Mouse (Mus musculus): ENCODE data around the gene Gm45062. TPM values are rescaled to one million over a fixed set of nuclear protein-coding genes. Genes with fewer than 3 reads are reported as not detected.

Gm45062 gene
- polyA plus RNA-seq, 1 experiment from 2014 or later = 4.2 TPM

GRCm38 (mm10) chr6:8390296-8390695 is 131.0 kb downstream of the Gm45062 start:
- WGBS = 88% methylated on average over 6 of the region's 6 CpGs

DNA sequence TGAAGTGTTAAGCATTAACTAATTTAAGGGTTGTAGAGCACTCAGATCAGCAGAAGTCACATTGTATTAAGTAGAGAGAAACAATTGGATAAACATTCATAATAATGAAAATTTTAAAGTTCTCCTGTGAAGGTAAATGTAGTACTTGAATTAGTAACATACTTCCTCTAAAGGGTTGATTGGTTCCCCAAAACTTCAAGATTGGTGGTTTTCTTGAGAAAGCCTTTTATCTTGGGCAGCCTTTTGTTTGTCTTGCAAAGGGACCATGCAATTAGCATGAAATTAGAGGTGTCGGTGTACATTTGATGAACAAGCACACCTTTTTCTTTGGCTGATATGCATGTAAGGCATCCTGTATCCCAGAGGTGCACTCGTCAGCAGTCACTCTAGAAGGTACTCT is 131.7 kb downstream of the Gm45062 start:
- Histone ChIP-seq H3K9ac (ENCODE audit: low read length) (no peak overlapping the region), H3K27ac (replicated peaks in 1 of 2; ENCODE audit: control insufficient read depth in 1 of 2, insufficient read depth in 1 of 2, low read depth in 2 of 2, low read length in 2 of 2) (no peak overlapping the region), H3K9me3 (ENCODE audit: control insufficient read depth, low read length) (no peaks in the 10 kb centered on the region), H3K4me2 (ENCODE audit: low read length) (no peak overlapping the region), H3K4me1 (ENCODE audit: control insufficient read depth in 2 of 2, insufficient read depth in 2 of 2, low read length in 2 of 2) (no peaks in the 10 kb centered on the region), H3K4me3 (ENCODE audit: control insufficient read depth in 1 of 2, insufficient read depth in 1 of 2, low read depth in 1 of 2, low read length in 2 of 2) (no peak overlapping the region), H3K27me3 (ENCODE audit: control insufficient read depth, insufficient read depth, low read length) (no peaks in the 10 kb centered on the region), H3K36me3 (ENCODE audit: control insufficient read depth, insufficient read depth, low read length) (no peaks in the 10 kb centered on the region)
- ATAC-seq (ENCODE audit: insufficient number of reproducible peaks, insufficient read depth, low FRiP score, low read depth) = no peak
- WGBS = 93% methylated on average over 2 of the region's 2 CpGs

More at GRCm38 (mm10) chr6:8390296-8390695, 131.0 kb downstream of the Gm45062 start:
- no peak for ATAC-seq (ENCODE audit: insufficient number of reproducible peaks, insufficient read depth, low FRiP score, low read depth)
- H3K27me3 ChIP-seq (ENCODE audit: control insufficient read depth, insufficient read depth, low read length) = no peaks in the 10 kb centered on the region
- H3K4me2 ChIP-seq (ENCODE audit: low read length) = no peak overlapping the region
- no peaks in the 10 kb centered on the region for H3K9me3 ChIP-seq (ENCODE audit: control insufficient read depth, low read length)
- no peak overlapping the region for H3K27ac ChIP-seq (replicated peaks in 1 of 2; ENCODE audit: control insufficient read depth in 1 of 2, insufficient read depth in 1 of 2, low read depth in 2 of 2, low read length in 2 of 2)
- H3K36me3 ChIP-seq (ENCODE audit: control insufficient read depth, insufficient read depth, low read length) = no peaks in the 10 kb centered on the region
- H3K4me3 ChIP-seq (ENCODE audit: control insufficient read depth in 1 of 2, insufficient read depth in 1 of 2, low read depth in 1 of 2, low read length in 2 of 2) = no peak overlapping the region
- H3K4me1 ChIP-seq (ENCODE audit: control insufficient read depth in 2 of 2, insufficient read depth in 2 of 2, low read length in 2 of 2) = no peaks in the 10 kb centered on the region
- no peak overlapping the region for H3K9ac ChIP-seq (ENCODE audit: low read length)

DNA sequence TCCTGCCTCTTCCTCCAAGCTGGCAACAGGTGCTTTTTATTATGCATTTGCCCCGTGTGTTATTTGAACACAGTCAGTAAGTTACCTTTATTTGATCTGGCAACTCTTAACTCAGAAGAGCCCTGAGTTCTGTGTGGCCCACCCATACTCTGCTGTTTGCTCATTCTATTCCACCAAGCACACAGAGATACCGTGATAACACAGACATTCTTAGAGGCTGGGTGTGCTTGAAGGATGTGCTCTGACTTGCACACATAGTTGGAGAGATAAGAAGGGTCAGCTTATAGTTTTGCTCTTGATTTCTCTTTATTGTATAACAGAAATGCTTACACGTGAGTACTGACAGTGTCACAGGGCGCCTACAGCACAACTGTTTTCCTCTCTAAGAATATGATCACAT is 133.8 kb downstream of the Gm45062 start:
- H3K4me1 ChIP-seq (ENCODE audit: control insufficient read depth in 2 of 2, insufficient read depth in 2 of 2, low read length in 2 of 2) = no peaks in the 10 kb centered on the region
- no peak overlapping the region for H3K4me3 ChIP-seq (ENCODE audit: control insufficient read depth in 1 of 2, insufficient read depth in 1 of 2, low read depth in 1 of 2, low read length in 2 of 2)
- 71% methylated on average over 4 of the region's 4 CpGs for WGBS
- no peaks in the 10 kb centered on the region for H3K27me3 ChIP-seq (ENCODE audit: control insufficient read depth, insufficient read depth, low read length)
- H3K9me3 ChIP-seq (ENCODE audit: control insufficient read depth, low read length) = no peaks in the 10 kb centered on the region
- H3K4me2 ChIP-seq (ENCODE audit: low read length) = no peak overlapping the region
- no peak for ATAC-seq (ENCODE audit: insufficient number of reproducible peaks, insufficient read depth, low FRiP score, low read depth)
- no peaks in the 10 kb centered on the region for H3K36me3 ChIP-seq (ENCODE audit: control insufficient read depth, insufficient read depth, low read length)
- no peak overlapping the region for H3K27ac ChIP-seq (replicated peaks in 1 of 2; ENCODE audit: control insufficient read depth in 1 of 2, insufficient read depth in 1 of 2, low read depth in 2 of 2, low read length in 2 of 2)
- no peak overlapping the region for H3K9ac ChIP-seq (ENCODE audit: low read length)

DNA sequence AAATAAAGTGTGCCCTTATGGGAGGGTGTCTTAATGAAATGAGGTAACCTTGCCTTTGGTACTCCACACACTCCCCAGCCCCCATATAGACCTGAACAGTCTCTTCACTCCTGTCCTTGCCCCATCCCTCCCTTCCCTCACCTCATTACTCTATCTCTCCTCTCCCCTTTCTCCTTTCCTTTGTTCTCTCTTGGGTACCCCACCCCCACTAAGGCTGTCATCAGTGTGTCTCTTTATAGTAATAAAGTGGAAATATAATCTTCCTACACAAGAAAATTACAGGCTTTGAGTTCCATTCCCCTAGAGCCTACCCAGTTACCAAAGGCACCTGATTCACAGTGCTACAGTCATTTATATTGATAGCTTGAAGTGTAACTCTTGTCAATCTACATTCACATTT is 134.8 kb downstream of the Gm45062 start:
- Histone ChIP-seq H3K4me3 (ENCODE audit: control insufficient read depth in 1 of 2, insufficient read depth in 1 of 2, low read depth in 1 of 2, low read length in 2 of 2) (no peak overlapping the region), H3K27me3 (ENCODE audit: control insufficient read depth, insufficient read depth, low read length) (no peaks in the 10 kb centered on the region), H3K9me3 (ENCODE audit: control insufficient read depth, low read length) (no peaks in the 10 kb centered on the region), H3K27ac (replicated peaks in 1 of 2; ENCODE audit: control insufficient read depth in 1 of 2, insufficient read depth in 1 of 2, low read depth in 2 of 2, low read length in 2 of 2) (no peak overlapping the region), H3K9ac (ENCODE audit: low read length) (no peak overlapping the region), H3K4me1 (ENCODE audit: control insufficient read depth in 2 of 2, insufficient read depth in 2 of 2, low read length in 2 of 2) (no peaks in the 10 kb centered on the region), H3K4me2 (ENCODE audit: low read length) (no peak overlapping the region), H3K36me3 (ENCODE audit: control insufficient read depth, insufficient read depth, low read length) (no peaks in the 10 kb centered on the region)
- no peak for ATAC-seq (ENCODE audit: insufficient number of reproducible peaks, insufficient read depth, low FRiP score, low read depth)

DNA sequence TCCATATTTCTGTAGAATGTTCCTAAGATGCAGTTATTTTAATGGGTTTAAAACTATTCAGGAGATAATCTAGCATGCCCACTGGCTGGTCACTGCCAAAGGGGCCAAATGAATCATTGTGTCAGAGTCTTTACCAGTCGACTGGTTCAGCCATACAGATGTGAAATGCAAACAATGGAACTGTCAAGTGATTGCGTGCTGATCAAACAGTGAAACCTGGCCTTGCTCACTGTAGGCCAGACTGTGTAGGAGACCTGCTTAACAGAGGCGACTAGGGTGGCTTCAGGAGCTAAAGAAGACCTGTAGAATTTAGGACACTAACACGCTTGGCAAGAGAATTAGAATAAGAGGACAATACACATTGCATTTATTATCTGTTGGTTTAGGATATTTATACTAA is 135.8 kb downstream of the Gm45062 start:
- no peaks in the 10 kb centered on the region for H3K4me1 ChIP-seq (ENCODE audit: control insufficient read depth in 2 of 2, insufficient read depth in 2 of 2, low read length in 2 of 2)
- no peaks in the 10 kb centered on the region for H3K27me3 ChIP-seq (ENCODE audit: control insufficient read depth, insufficient read depth, low read length)
- ATAC-seq (ENCODE audit: insufficient number of reproducible peaks, insufficient read depth, low FRiP score, low read depth) = no peak
- H3K4me3 ChIP-seq (ENCODE audit: control insufficient read depth in 1 of 2, insufficient read depth in 1 of 2, low read depth in 1 of 2, low read length in 2 of 2) = no peak overlapping the region
- no peak overlapping the region for H3K27ac ChIP-seq (replicated peaks in 1 of 2; ENCODE audit: control insufficient read depth in 1 of 2, insufficient read depth in 1 of 2, low read depth in 2 of 2, low read length in 2 of 2)
- H3K4me2 ChIP-seq (ENCODE audit: low read length) = no peak overlapping the region
- no peaks in the 10 kb centered on the region for H3K9me3 ChIP-seq (ENCODE audit: control insufficient read depth, low read length)
- no peak overlapping the region for H3K9ac ChIP-seq (ENCODE audit: low read length)
- H3K36me3 ChIP-seq (ENCODE audit: control insufficient read depth, insufficient read depth, low read length) = no peaks in the 10 kb centered on the region
- 73% methylated on average over 4 of the region's 4 CpGs for WGBS

DNA sequence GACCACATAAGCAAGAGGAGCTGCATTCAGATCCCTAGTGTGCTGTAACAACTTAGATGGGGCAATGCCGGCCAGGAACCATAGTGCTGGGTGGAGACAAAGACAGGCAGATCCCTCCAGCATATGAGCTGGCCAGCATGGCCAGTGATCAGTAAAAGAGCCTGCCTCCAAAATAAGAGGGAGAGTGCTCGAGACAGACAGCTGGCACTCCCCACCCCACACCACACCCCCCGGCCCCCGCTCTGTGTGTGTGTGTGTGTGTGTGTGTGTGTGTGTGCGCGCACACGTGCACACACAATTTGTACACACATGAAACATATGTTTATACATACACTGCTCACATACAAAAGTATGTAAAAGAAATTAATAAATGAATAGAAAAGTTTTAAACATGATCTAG is 138.0 kb downstream of the Gm45062 start:
- no peak overlapping the region for H3K4me2 ChIP-seq (ENCODE audit: low read length)
- H3K4me1 ChIP-seq (ENCODE audit: control insufficient read depth in 2 of 2, insufficient read depth in 2 of 2, low read length in 2 of 2) = no peaks in the 10 kb centered on the region
- no peaks in the 10 kb centered on the region for H3K9me3 ChIP-seq (ENCODE audit: control insufficient read depth, low read length)
- H3K4me3 ChIP-seq (ENCODE audit: control insufficient read depth in 1 of 2, insufficient read depth in 1 of 2, low read depth in 1 of 2, low read length in 2 of 2) = no peak overlapping the region
- 0 out of 2 replicates have a peak, but pooled peaks cover under 1% of the 10 kb centered on the region for H3K36me3 ChIP-seq (ENCODE audit: control insufficient read depth, insufficient read depth, low read length)
- H3K9ac ChIP-seq (ENCODE audit: low read length) = no peak overlapping the region
- no peak overlapping the region for H3K27ac ChIP-seq (replicated peaks in 1 of 2; ENCODE audit: control insufficient read depth in 1 of 2, insufficient read depth in 1 of 2, low read depth in 2 of 2, low read length in 2 of 2)
- ATAC-seq (ENCODE audit: insufficient number of reproducible peaks, insufficient read depth, low FRiP score, low read depth) = no peak
- WGBS = 79% methylated on average over 7 of the region's 7 CpGs
- no peaks in the 10 kb centered on the region for H3K27me3 ChIP-seq (ENCODE audit: control insufficient read depth, insufficient read depth, low read length)

DNA sequence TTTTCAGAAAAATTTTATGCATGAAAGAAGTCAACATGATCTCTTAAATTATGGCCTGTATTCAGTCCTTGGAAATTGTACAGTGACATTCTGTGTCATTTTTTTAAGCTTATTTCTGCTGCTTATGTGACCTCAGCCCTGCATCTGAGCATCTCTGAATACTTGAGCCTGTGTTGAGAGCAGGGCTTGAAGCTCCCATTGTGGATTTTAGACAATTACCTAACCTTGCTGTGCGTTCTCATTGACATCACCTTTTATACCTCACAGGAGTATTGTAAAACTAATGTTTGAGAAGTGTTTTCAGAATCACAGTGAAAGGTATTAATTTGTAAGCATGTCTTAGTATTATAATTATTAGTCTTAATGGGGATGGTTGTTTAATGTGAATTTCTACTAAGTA is 140.5 kb downstream of the Gm45062 start:
- 87% methylated on average over 1 of the region's 1 CpGs for WGBS
- no peak for ATAC-seq (ENCODE audit: insufficient number of reproducible peaks, insufficient read depth, low FRiP score, low read depth)
- Histone ChIP-seq H3K36me3 (ENCODE audit: control insufficient read depth, insufficient read depth, low read length) (0 out of 2 replicates have a peak, but pooled peaks cover 3% of the 10 kb centered on the region), H3K4me1 (ENCODE audit: control insufficient read depth in 2 of 2, insufficient read depth in 2 of 2, low read length in 2 of 2) (no peaks in the 10 kb centered on the region), H3K9ac (ENCODE audit: low read length) (no peak overlapping the region), H3K4me3 (ENCODE audit: control insufficient read depth in 1 of 2, insufficient read depth in 1 of 2, low read depth in 1 of 2, low read length in 2 of 2) (no peak overlapping the region), H3K4me2 (ENCODE audit: low read length) (no peak overlapping the region), H3K27me3 (ENCODE audit: control insufficient read depth, insufficient read depth, low read length) (no peaks in the 10 kb centered on the region), H3K27ac (replicated peaks in 1 of 2; ENCODE audit: control insufficient read depth in 1 of 2, insufficient read depth in 1 of 2, low read depth in 2 of 2, low read length in 2 of 2) (no peak overlapping the region), H3K9me3 (ENCODE audit: control insufficient read depth, low read length) (no peaks in the 10 kb centered on the region)

DNA sequence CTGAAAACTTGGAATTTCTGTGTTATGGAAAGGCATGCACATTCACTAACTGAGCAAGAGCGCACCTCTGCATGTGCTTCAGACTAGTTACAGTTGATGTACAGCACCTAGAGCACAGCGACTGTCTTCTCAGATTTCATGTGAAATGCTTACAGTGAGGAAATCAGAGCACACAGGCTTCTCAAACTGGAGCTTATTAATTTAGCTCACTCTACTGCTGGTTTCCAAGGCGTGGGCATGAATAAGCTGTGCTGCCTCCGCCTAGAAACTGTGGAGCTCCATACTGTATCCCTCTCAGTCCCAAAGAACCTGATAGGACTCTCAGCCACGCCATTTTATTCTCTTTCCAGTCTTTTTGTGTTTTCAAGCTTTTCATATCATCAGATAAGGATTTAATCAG is 143.9 kb downstream of the Gm45062 start:
- 88% methylated on average over 5 of the region's 5 CpGs for WGBS
- H3K9ac ChIP-seq (ENCODE audit: low read length) = no peak overlapping the region
- H3K27ac ChIP-seq (replicated peaks in 1 of 2; ENCODE audit: control insufficient read depth in 1 of 2, insufficient read depth in 1 of 2, low read depth in 2 of 2, low read length in 2 of 2) = no peak overlapping the region
- 0 out of 2 replicates have a peak, but pooled peaks cover 3% of the 10 kb centered on the region for H3K36me3 ChIP-seq (ENCODE audit: control insufficient read depth, insufficient read depth, low read length)
- H3K4me2 ChIP-seq (ENCODE audit: low read length) = no peak overlapping the region
- ATAC-seq (ENCODE audit: insufficient number of reproducible peaks, insufficient read depth, low FRiP score, low read depth) = no peak
- no peak overlapping the region for H3K4me3 ChIP-seq (ENCODE audit: control insufficient read depth in 1 of 2, insufficient read depth in 1 of 2, low read depth in 1 of 2, low read length in 2 of 2)
- H3K27me3 ChIP-seq (ENCODE audit: control insufficient read depth, insufficient read depth, low read length) = no peaks in the 10 kb centered on the region
- H3K9me3 ChIP-seq (ENCODE audit: control insufficient read depth, low read length) = no peaks in the 10 kb centered on the region
- no peaks in the 10 kb centered on the region for H3K4me1 ChIP-seq (ENCODE audit: control insufficient read depth in 2 of 2, insufficient read depth in 2 of 2, low read length in 2 of 2)
